Mouse (Mus musculus) lung, embryonic 14.5 days (tissue): ENCODE results near the gene Polr2e. TPM values are rescaled to one million over a fixed set of nuclear protein-coding genes. Genes with fewer than 3 reads are reported as not detected.
A peak's percentile ranks its signal among the peaks of the same experiment; 100 is the strongest.
"Not testable (repeated sequence)": the region's sequence is repeated elsewhere in the genome, so short reads cannot be mapped to it uniquely, and the experiment has no call there.

Experiments
- ATAC-seq: fragments of 200-750 bp; cut with Nextera tagmentation; 2 replicates; pipeline ENCODE4 v1.8.0; 2017; ENCODE audit warnings: mild to moderate bottlenecking, moderate TSS enrichment, moderate library complexity; ENCODE audit not compliant: insufficient read depth
- DNase-seq: peaks from one replicate; pipeline ENCODE4 v3.0.0-alpha.2; 2015
- H3K27ac ChIP-seq: fragments of 300-500 bp; sonication (generic); 2 replicates; pipeline ENCODE4 v1.5.1; 2014; ENCODE audit warnings: low read depth, mild to moderate bottlenecking, moderate library complexity
- H3K27me3 ChIP-seq: fragments of 300-500 bp; sonication (generic); 2 replicates; pipeline ENCODE4 v1.6.1; 2014; ENCODE audit warnings: low read length, control low read depth; ENCODE audit not compliant: insufficient read depth
- H3K36me3 ChIP-seq: fragments of 300-500 bp; sonication (generic); 2 replicates; pipeline ENCODE4 v1.6.1; 2014; ENCODE audit warnings: control low read depth; ENCODE audit not compliant: insufficient read depth
- H3K4me1 ChIP-seq: fragments of 300-500 bp; sonication (generic); 2 replicates; pipeline ENCODE4 v1.6.1; 2014; ENCODE audit warnings: antibody characterized with exemption, control low read depth; ENCODE audit not compliant: insufficient read depth
- H3K4me2 ChIP-seq: fragments of 300-500 bp; sonication (generic); 2 replicates; pipeline ENCODE4 v1.6.1; 2014; ENCODE audit warnings: mild to moderate bottlenecking
- H3K4me3 ChIP-seq: fragments of 300-500 bp; sonication (generic); 2 replicates; pipeline ENCODE4 v1.5.1; 2014; ENCODE audit warnings: low read depth, low read length
- H3K9ac ChIP-seq: fragments of 300-500 bp; sonication (generic); 2 replicates; pipeline ENCODE4 v1.6.1; 2014
- H3K9me3 ChIP-seq: fragments of 300-500 bp; sonication (generic); 2 replicates; pipeline ENCODE4 v1.6.1; 2016; ENCODE audit warnings: low read depth, low read length, control low read depth
- CTCF ChIP-seq: IDR thresholded peaks from 2 replicates; pipeline ENCODE4 v1.5.1; 2016; ENCODE audit warnings: antibody characterized with exemption, low read depth
- WGBS: fragments of 180-500 bp; shearing (Covaris S2); extraction: QIAGEN DNeasy Blood & Tissue Kit; methylation state at CpG from one replicate; pipeline ENCODE4 v1.1.7; 2014; 5-methylcytosine and 5-hydroxymethylcytosine counted together
- polyA plus RNA-seq: library from polyadenylated mRNA; unstranded; fragments of >200 nt; fragmentation: Nextera tagmentation; extraction: Ambion mirVana; gene quantifications from 2 replicates; pipeline ENCODE4 v1.2.1, GENCODE M21; 2014

The Polr2e gene
- polyA plus RNA-seq, 1 experiment from 2014 or later = 258 TPM

GRCm38 (mm10) chr10:80048834-80049233 is 9.2 kb upstream of the Polr2e start:
- Histone ChIP-seq H3K27me3 (no peaks in the 10 kb centered on the region), H3K4me1 (peaks cover 12% of the 10 kb centered on the region), H3K27ac (peak overlapping the region; percentile 50; the same call in 1 of the 2 replicates), H3K9ac (no peak overlapping the region; the same call in 1 of the 2 replicates), H3K9me3 (no peaks in the 10 kb centered on the region), H3K4me3 (no peak overlapping the region), H3K36me3 (no peaks in the 10 kb centered on the region), H3K4me2 (no peak overlapping the region)
- DNase-seq (peak; percentile 47), ATAC-seq (no peak)
- WGBS = 42% methylated on average over 3 of the region's 3 CpGs
- TF ChIP-seq CTCF = no peak

DNA sequence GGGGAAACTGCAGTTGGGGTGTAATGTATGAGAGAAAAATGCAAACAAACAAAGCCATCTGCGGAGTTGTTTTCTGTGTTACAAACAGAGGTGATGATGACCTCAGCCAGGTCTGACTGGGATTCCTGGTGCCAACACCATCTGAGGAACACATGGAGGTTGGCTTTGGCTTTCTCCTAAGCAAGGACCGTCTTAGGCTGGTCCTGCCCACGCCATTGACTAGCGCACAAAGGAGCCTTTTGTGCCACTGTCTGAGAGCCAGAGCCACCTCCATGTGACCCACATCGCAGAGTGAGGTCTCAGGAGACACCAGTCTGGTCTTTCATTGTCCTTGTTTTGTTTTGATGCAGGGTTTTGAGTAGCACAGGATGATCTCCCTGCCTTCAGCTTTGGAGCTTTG is 8.8 kb upstream of the Polr2e start:
- 32% methylated on average over 5 of the region's 5 CpGs for whole genome bisulfite sequencing
- Histone ChIP-seq H3K27ac (peak overlapping the region; percentile 50), H3K4me1 (peaks cover 12% of the 10 kb centered on the region), H3K9ac (no peak overlapping the region), H3K36me3 (no peaks in the 10 kb centered on the region), H3K27me3 (no peaks in the 10 kb centered on the region), H3K9me3 (no peaks in the 10 kb centered on the region), H3K4me3 (no peak overlapping the region), H3K4me2 (no peak overlapping the region)
- ATAC-seq (no peak), DNase-seq (no peak)
- TF ChIP-seq CTCF = no peak

- Histone ChIP-seq H3K27ac (no peak within 1 kb of the TSS), H3K27me3 (no peaks in the 10 kb centered on the region), H3K36me3 (no peaks in the 10 kb centered on the region), H3K4me3 (no peak within 1 kb of the TSS), H3K9me3 (no peaks in the 10 kb centered on the region), H3K4me1 (peaks cover 10% of the 10 kb centered on the region; the same call in 1 of the 2 replicates), H3K4me2 (no peak within 1 kb of the TSS), H3K9ac (peak within 1 kb of the TSS; percentile 3)
- ATAC-seq (no peak), DNase-seq (no peak)
- no peak for TF ChIP-seq CTCF
- 64% methylated on average over 9 of the region's 9 CpGs for WGBS
Observed at GRCm38 (mm10) chr10:80047041-80047565, 7.5 kb upstream of the Polr2e start, which contains the start of gene Gpx4. TSS of gene Gpx4 (plus strand) at chr10:80047166.

GRCm38 (mm10) chr10:80045766-80046165 is 6.2 kb upstream of the Polr2e start:
- Histone ChIP-seq H3K27me3 (no peaks in the 10 kb centered on the region), H3K9ac (no peak overlapping the region), H3K27ac (no peak overlapping the region), H3K36me3 (no peaks in the 10 kb centered on the region), H3K4me1 (0 out of 2 replicates have a peak, but pooled peaks cover 3% of the 10 kb centered on the region), H3K4me2 (no peak overlapping the region), H3K9me3 (no peaks in the 10 kb centered on the region), H3K4me3 (no peak overlapping the region)
- ATAC-seq = no peak
- TF ChIP-seq CTCF = no peak
- 74% methylated on average over 5 of the region's 5 CpGs for WGBS
- DNase-seq = no peak

DNA sequence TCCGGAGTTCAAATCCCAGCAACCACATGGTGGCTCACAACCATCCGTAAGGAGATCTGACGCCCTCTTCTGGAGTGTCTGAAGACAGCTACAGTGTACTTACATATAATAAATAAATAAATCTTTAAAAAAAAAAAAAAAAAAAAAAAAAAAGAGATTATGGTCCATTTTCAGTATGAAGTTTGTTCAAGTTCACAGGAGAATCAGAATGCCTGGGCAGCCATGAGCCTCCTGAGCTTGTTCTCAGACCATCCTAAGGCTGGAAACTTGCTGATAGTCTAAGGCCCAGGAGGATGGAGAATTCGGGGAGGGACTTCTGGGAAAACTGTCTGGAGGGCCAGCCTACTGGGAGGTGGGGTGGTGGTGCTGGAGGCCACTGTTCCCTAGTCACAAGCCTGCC is 5.8 kb upstream of the Polr2e start:
- H3K4me2 ChIP-seq, H3K4me3 ChIP-seq, H3K27ac ChIP-seq, H3K4me1 ChIP-seq, H3K9ac ChIP-seq, H3K36me3 ChIP-seq, H3K9me3 ChIP-seq, DNase-seq, ATAC-seq, H3K27me3 ChIP-seq: not testable (repeated sequence)
- WGBS = 74% methylated on average over 2 of the region's 4 CpGs

GRCm38 (mm10) chr10:80044087-80044486 is 4.5 kb upstream of the Polr2e start:
- H3K4me2 ChIP-seq = no peak overlapping the region
- 54% methylated on average over 4 of the region's 4 CpGs for WGBS
- no peak overlapping the region for H3K27ac ChIP-seq
- TF ChIP-seq CTCF = no peak
- H3K27me3 ChIP-seq = no peaks in the 10 kb centered on the region
- 0 out of 2 replicates have a peak, but pooled peaks cover 3% of the 10 kb centered on the region for H3K4me1 ChIP-seq
- no peak overlapping the region for H3K9ac ChIP-seq
- ATAC-seq (no peak), DNase-seq (no peak)
- H3K4me3 ChIP-seq = no peak overlapping the region
- H3K36me3 ChIP-seq = no peaks in the 10 kb centered on the region
- H3K9me3 ChIP-seq = no peaks in the 10 kb centered on the region

DNA sequence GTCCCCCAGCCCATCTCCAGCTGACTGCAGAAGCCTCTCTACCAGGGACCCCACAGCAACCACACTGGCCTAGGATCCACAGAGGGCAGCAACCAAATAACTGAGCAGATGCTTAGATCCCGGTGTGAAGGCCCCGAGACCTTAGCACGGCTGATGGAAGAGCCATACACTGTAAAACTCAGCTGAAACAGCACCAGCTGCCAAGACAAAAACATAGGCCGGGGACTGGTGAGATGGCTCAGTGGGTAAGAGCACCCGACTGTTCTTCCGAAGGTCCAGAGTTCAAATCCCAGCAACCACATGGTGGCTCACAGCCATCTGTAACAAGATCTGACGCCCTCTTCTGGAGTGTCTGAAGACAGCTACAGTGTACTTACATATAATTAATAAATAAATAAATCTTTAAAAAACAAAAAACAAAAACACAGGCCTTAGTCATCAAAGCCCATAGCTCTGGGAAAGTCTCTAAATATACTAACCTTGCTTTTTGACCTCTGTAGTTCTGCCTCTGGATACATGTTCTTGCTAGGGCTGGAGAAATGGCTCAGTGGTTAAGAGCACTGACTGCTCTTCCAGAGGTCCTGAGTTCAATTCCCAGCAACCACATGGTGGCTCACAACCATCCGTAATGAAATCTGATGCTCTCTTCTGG is 1.9 kb upstream of the Polr2e start:
- H3K9me3 ChIP-seq, H3K9ac ChIP-seq, H3K4me3 ChIP-seq, H3K27ac ChIP-seq, H3K27me3 ChIP-seq, H3K4me2 ChIP-seq, DNase-seq, ATAC-seq: not testable (repeated sequence)
- 77% methylated on average over 8 of the region's 8 CpGs for WGBS
- H3K36me3 ChIP-seq = peaks cover 18% of the 10 kb centered on the region
- H3K4me1 ChIP-seq = peaks cover 10% of the 10 kb centered on the region; the same call in 1 of the 2 replicates
